Mouse (Mus musculus) E14TG2a.4 (cell line): ENCODE results near the gene Entpd1.

Experiments
- CTCF ChIP-seq: conservative IDR thresholded peaks from 2 replicates; pipeline ENCODE4 v1.5.1; 2014; ENCODE audit warnings: low read length
- NANOG ChIP-seq: IDR thresholded peaks from 2 replicates; pipeline ENCODE4 v1.6.1; 2014; ENCODE audit warnings: borderline replicate concordance, low read length, mixed read lengths

DNA sequence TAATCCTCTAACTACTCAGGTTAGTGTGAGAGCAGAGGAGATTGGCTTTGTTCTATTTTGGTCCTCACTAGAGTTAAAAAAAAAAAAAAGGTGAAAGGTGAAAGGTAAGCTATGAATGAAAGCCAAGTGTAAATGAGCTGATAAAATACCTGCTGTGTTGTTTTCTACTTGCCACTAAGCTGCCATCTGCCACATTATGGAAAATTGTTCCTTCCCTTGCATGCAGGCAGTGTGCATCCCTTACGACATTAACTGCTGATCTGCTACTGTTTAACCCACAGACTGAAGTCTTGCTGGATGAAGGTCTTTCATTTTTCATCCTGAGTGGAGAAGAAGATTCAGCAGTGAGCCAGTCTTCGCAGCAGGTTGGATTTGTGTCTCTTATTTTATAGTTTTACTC lies 147.9 kb downstream of the Entpd1 start:
- TF ChIP-seq CTCF (no peak), NANOG (no peak)
